Mouse (Mus musculus): ENCODE data around the gene Aip. TPM values are rescaled to one million over a fixed set of nuclear protein-coding genes. Genes with fewer than 3 reads are reported as not detected.

Gene Aip
- total and polyA plus RNA-seq, 3 experiments, result 22.3 to 86.6 (median 39.9) TPM

DNA sequence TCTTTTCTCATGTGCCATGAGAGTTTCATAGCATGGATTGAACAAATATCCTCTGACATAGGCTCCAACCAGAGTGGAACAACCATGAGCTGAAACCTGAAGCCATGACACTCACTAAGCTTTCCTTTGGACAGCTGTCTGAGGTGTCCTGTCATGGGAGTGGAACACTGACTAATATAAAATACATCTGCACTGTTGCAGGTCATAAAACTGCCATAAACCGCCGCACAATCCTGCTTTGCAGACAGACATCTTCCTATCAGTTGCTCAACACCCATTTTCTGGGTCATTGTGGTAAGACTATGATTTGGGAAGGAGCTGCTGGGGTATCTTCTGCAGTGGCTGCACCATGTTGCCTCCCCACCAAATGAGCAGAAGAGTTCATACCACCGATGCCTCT lies 32.9 kb downstream of the Aip start:
- peaks cover 24% of the 10 kb centered on the region for H3K4me1 ChIP-seq (ENCODE audit: insufficient read depth, low read depth, low read length)
- peaks cover 2% of the 10 kb centered on the region for H3K36me3 ChIP-seq (replicated peaks)
- TF ChIP-seq POLR2AphosphoS5 (IDR thresholded peaks at IDR 0.05; ENCODE audit: insufficient replicate concordance, low read depth, low read length) (no peak), CTCF (IDR thresholded peaks at IDR 0.05; ENCODE audit: low read depth, low read length) (no peak), TAL1 (conservative IDR thresholded peaks at IDR 0.05; ENCODE audit: low read depth, low read length) (no peak), GATA1 (IDR thresholded peaks at IDR 0.05; ENCODE audit: borderline replicate concordance, low read length) (no peak), GATA2 (IDR thresholded peaks at IDR 0.05; ENCODE audit: borderline replicate concordance, low read depth, low read length) (no peak)
- peaks cover 35% of the 10 kb centered on the region for H3K27me3 ChIP-seq (ENCODE audit: insufficient read depth, low read length)
- H3K9me3 ChIP-seq (replicated peaks), result no peaks in the 10 kb centered on the region
- ATAC-seq (ENCODE audit: extremely low read depth, insufficient number of reproducible peaks, low FRiP score, poor library complexity, severe bottlenecking) (no peak), DNase-seq (ENCODE audit: low spot score) (no peak)
- H3K4me3 ChIP-seq (ENCODE audit: low read depth, low read length), result no peak overlapping the region

DNA sequence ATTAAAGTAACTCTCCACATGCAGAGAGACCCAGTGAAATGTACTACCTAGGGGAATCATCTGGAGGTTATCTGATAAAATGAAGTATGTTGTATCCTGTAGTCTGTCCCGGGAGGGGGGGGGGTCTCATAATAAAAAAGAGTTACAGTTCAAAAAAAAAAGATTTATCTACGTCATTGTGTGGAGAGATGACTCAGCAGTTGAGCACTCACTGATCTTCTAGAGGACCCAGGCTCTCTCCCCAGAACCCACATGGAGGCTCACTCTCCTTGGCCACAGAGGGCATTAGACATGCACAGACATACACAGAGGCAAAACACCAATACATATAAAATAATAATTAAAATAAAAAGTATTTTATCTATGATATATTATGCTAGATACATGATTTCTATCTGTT lies 34.3 kb downstream of the Aip start:
- no peak for TF ChIP-seq GATA1 (IDR thresholded peaks at IDR 0.05; ENCODE audit: borderline replicate concordance, low read length)
- no peak for TF ChIP-seq GATA2 (IDR thresholded peaks at IDR 0.05; ENCODE audit: borderline replicate concordance, low read depth, low read length)
- no peak for TF ChIP-seq CTCF (IDR thresholded peaks at IDR 0.05; ENCODE audit: low read depth, low read length)
- H3K9me3 ChIP-seq (replicated peaks), result no peaks in the 10 kb centered on the region
- no peak overlapping the region for H3K4me3 ChIP-seq (ENCODE audit: low read depth, low read length)
- no peak for DNase-seq (ENCODE audit: low spot score)
- H3K4me1 ChIP-seq (ENCODE audit: insufficient read depth, low read depth, low read length), result peaks cover 15% of the 10 kb centered on the region
- ATAC-seq (ENCODE audit: extremely low read depth, insufficient number of reproducible peaks, low FRiP score, poor library complexity, severe bottlenecking), result no peak
- no peaks in the 10 kb centered on the region for H3K36me3 ChIP-seq (replicated peaks)
- H3K27me3 ChIP-seq (ENCODE audit: insufficient read depth, low read length), result peaks cover 44% of the 10 kb centered on the region

DNA sequence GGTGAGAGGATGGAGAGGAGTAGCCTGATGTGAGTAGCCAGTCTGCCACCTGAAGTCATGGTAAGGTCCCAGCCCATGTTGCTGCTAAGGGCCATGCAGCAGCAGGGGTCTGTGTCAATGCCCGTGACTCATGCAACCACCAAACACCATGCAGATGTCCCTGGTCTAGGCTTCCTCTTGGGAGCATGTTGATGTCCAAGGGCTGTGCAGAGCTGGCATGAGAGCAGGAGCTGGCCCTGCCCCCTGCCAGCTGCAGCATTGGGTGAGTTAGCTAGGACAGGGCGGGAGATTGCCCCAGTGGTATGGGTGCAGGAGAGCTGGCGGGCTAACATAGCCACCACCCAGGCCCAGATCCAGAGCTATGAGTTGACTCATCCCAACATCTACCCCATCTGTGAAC lies 35.2 kb downstream of the Aip start:
- Histone ChIP-seq H3K36me3 (replicated peaks) (no peaks in the 10 kb centered on the region), H3K27me3 (ENCODE audit: insufficient read depth, low read length) (peaks cover 51% of the 10 kb centered on the region), H3K4me1 (ENCODE audit: insufficient read depth, low read depth, low read length) (peaks cover 11% of the 10 kb centered on the region; the same call in 1 of the 2 replicates), H3K9me3 (replicated peaks) (no peaks in the 10 kb centered on the region), H3K4me3 (ENCODE audit: low read depth, low read length) (no peak overlapping the region)
- no peak for TF ChIP-seq POLR2AphosphoS5 (IDR thresholded peaks at IDR 0.05; ENCODE audit: insufficient replicate concordance, low read depth, low read length)
- no peak for TF ChIP-seq GATA2 (IDR thresholded peaks at IDR 0.05; ENCODE audit: borderline replicate concordance, low read depth, low read length)
- TF ChIP-seq GATA1 (IDR thresholded peaks at IDR 0.05; ENCODE audit: borderline replicate concordance, low read length), result no peak
- no peak for TF ChIP-seq CTCF (IDR thresholded peaks at IDR 0.05; ENCODE audit: low read depth, low read length)
- no peak for TF ChIP-seq TAL1 (conservative IDR thresholded peaks at IDR 0.05; ENCODE audit: low read depth, low read length)
- DNase-seq (ENCODE audit: low spot score), result no peak
- ATAC-seq (ENCODE audit: extremely low read depth, insufficient number of reproducible peaks, low FRiP score, poor library complexity, severe bottlenecking), result no peak

DNA sequence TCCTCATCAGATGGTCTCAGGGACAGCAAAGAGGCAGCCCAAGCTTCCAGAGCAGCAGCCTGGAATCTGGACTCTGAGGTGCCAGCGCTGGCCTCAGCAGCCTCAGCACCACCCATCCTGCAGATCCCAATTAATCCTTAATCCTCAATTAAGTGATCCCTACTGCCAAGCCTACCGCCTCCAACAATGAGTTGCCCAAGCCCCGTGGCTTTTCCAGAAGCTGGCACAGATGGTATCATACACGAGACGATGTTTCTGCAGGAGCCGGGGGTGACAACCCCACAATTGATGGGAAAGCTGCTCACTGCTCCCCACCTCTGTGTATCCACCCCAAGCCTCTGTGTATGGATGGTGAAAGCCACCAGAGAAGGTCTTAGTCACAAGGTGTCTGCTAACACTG lies 36.5 kb downstream of the Aip start:
- no peak overlapping the region for H3K4me3 ChIP-seq (ENCODE audit: low read depth, low read length)
- TF ChIP-seq GATA1 (IDR thresholded peaks at IDR 0.05; ENCODE audit: borderline replicate concordance, low read length) (no peak), GATA2 (IDR thresholded peaks at IDR 0.05; ENCODE audit: borderline replicate concordance, low read depth, low read length) (no peak), CTCF (IDR thresholded peaks at IDR 0.05; ENCODE audit: low read depth, low read length) (no peak), POLR2AphosphoS5 (IDR thresholded peaks at IDR 0.05; ENCODE audit: insufficient replicate concordance, low read depth, low read length) (no peak), TAL1 (conservative IDR thresholded peaks at IDR 0.05; ENCODE audit: low read depth, low read length) (no peak)
- peaks cover 9% of the 10 kb centered on the region; the same call in 1 of the 2 replicates for H3K4me1 ChIP-seq (ENCODE audit: insufficient read depth, low read depth, low read length)
- ATAC-seq (ENCODE audit: extremely low read depth, insufficient number of reproducible peaks, low FRiP score, poor library complexity, severe bottlenecking) (no peak), DNase-seq (ENCODE audit: low spot score) (no peak)
- no peaks in the 10 kb centered on the region for H3K36me3 ChIP-seq (replicated peaks)
- H3K27me3 ChIP-seq (ENCODE audit: insufficient read depth, low read length), result peaks cover 59% of the 10 kb centered on the region
- no peaks in the 10 kb centered on the region for H3K9me3 ChIP-seq (replicated peaks)

DNA sequence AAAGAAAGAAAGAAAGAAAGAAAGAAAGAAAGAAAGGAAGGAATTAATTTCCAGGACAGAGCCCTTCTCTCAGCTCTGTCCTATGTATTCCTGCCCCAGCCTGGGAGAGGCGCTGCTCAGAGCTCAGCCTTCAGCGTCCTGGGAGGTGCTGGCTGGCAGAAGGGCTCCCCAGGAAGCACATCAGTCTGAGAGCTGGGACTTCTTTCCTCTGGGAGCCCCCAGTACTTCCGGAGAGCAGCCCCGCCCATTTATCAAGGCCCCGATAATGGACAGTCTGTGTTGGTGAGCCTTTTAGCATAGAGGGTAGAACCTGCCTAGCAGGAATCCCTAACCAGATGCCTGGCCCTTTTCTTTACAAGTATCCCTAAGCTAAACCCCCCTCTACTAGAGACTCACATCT lies 37.5 kb downstream of the Aip start:
- ATAC-seq (ENCODE audit: extremely low read depth, insufficient number of reproducible peaks, low FRiP score, poor library complexity, severe bottlenecking) (no peak), DNase-seq (ENCODE audit: low spot score) (no peak)
- Histone ChIP-seq H3K9me3 (replicated peaks) (no peaks in the 10 kb centered on the region), H3K4me1 (ENCODE audit: insufficient read depth, low read depth, low read length) (peaks cover 9% of the 10 kb centered on the region; the same call in 1 of the 2 replicates), H3K36me3 (replicated peaks) (no peaks in the 10 kb centered on the region), H3K4me3 (ENCODE audit: low read depth, low read length) (no peak overlapping the region), H3K27me3 (ENCODE audit: insufficient read depth, low read length) (peaks cover 63% of the 10 kb centered on the region)
- no peak for TF ChIP-seq POLR2AphosphoS5 (IDR thresholded peaks at IDR 0.05; ENCODE audit: insufficient replicate concordance, low read depth, low read length)
- no peak for TF ChIP-seq TAL1 (conservative IDR thresholded peaks at IDR 0.05; ENCODE audit: low read depth, low read length)
- no peak for TF ChIP-seq CTCF (IDR thresholded peaks at IDR 0.05; ENCODE audit: low read depth, low read length)
- TF ChIP-seq GATA2 (IDR thresholded peaks at IDR 0.05; ENCODE audit: borderline replicate concordance, low read depth, low read length), result no peak
- TF ChIP-seq GATA1 (IDR thresholded peaks at IDR 0.05; ENCODE audit: borderline replicate concordance, low read length), result no peak

DNA sequence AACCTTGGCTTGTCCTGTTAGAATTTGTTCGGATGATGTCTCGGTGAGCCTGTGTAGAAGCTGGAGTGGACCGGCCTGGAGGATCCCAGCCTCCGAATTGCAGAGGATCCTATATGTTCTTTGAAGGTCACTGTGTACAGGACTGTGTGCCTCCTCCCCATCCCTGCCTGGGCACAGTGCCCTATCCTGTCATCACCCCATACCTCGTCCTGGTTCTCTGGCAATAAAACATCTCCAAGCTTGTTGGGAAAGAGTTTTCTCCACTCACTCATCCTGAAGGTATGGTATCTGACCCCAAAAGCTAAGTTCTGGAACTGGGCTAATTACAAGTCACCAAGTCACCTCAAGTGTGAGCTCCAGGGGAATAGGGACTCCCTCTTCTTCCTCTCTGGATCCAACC lies 38.6 kb downstream of the Aip start:
- Histone ChIP-seq H3K4me1 (ENCODE audit: insufficient read depth, low read depth, low read length) (peaks cover 3% of the 10 kb centered on the region; the same call in 1 of the 2 replicates), H3K36me3 (replicated peaks) (no peaks in the 10 kb centered on the region), H3K4me3 (ENCODE audit: low read depth, low read length) (no peak overlapping the region), H3K27me3 (ENCODE audit: insufficient read depth, low read length) (peaks cover 66% of the 10 kb centered on the region), H3K9me3 (replicated peaks) (no peaks in the 10 kb centered on the region)
- ATAC-seq (ENCODE audit: extremely low read depth, insufficient number of reproducible peaks, low FRiP score, poor library complexity, severe bottlenecking), result no peak
- TF ChIP-seq GATA2 (IDR thresholded peaks at IDR 0.05; ENCODE audit: borderline replicate concordance, low read depth, low read length), result no peak
- TF ChIP-seq GATA1 (IDR thresholded peaks at IDR 0.05; ENCODE audit: borderline replicate concordance, low read length), result no peak
- no peak for TF ChIP-seq TAL1 (conservative IDR thresholded peaks at IDR 0.05; ENCODE audit: low read depth, low read length)
- no peak for TF ChIP-seq POLR2AphosphoS5 (IDR thresholded peaks at IDR 0.05; ENCODE audit: insufficient replicate concordance, low read depth, low read length)
- TF ChIP-seq CTCF (IDR thresholded peaks at IDR 0.05; ENCODE audit: low read depth, low read length), result no peak
- no peak for DNase-seq (ENCODE audit: low spot score)
